Mouse (Mus musculus): ENCODE results near the gene Zfp956.
A peak's percentile ranks its signal among the peaks of the same experiment; 100 is the strongest.

Zfp956 gene

GRCm38 (mm10) chr6:47953191-47953726 lies at the start of gene Zfp956:
Zfp956 (plus strand) TSS chr6:47953390.
- peak; percentile 93 for DNase-seq (ENCODE audit: low spot score)

- DNase-seq (ENCODE audit: low spot score), result no peak
These were observed 49.6 kb upstream of the Zfp956 start for GRCm38 (mm10) chr6:47903587-47903986.

DNA sequence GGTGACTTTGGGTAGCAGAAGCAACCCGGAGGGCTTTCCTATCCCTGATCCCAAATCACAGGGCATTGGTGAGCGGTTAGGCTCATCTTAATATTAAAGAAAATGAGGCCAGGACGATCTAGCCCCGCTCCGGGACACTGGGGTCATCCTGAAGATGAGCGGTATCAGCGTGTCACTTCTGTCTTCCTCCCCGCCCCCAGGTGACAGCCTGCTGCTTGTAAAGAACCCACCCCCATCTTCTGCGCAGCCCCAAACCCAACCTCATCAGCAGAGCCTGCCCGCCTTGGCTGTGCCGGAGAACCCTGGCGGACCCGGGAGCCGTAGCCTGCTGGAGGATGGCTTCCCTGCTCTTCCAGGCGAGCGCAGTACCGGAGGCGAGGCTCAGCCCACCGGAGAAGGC lies 48.8 kb upstream of the Zfp956 start:
- DNase-seq (ENCODE audit: low spot score), result no peak

DNA sequence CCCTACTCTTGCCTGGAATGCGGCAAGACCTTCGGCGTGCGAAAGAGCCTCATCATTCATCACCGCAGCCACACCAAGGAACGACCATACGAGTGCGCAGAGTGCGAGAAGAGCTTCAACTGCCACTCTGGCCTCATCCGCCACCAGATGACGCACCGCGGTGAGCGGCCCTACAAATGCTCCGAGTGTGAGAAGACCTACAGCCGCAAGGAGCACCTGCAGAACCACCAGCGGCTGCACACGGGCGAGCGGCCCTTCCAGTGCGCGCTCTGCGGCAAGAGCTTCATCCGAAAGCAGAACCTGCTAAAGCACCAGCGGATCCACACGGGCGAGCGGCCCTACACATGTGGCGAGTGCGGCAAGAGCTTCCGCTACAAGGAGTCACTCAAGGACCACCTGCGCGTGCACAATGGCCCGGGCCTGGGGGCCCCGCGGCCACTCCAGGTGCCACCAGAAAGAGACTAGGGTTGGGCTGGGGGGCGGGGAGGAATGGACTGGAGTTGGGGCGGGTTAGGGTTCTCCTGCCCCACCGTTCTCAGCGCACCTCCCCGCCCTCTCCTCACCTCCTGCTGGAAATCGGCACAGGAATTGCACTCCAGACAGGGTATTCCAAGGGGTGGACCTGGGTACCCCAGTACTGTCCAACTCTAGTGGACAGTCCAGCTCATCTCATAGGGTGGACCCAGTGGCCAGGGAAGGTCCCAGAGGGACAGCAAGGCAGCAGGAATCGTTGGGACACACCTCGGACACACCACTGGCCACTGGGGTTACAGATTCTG lies 48.1 kb upstream of the Zfp956 start:
- DNase-seq (ENCODE audit: low spot score), result no peak

- no peak for DNase-seq (ENCODE audit: low spot score)
These were observed 46.9 kb upstream of the Zfp956 start for GRCm38 (mm10) chr6:47906326-47906725.

GRCm38 (mm10) chr6:47909007-47909406 lies 44.2 kb upstream of the Zfp956 start:
- no peak for DNase-seq (ENCODE audit: low spot score)

DNA sequence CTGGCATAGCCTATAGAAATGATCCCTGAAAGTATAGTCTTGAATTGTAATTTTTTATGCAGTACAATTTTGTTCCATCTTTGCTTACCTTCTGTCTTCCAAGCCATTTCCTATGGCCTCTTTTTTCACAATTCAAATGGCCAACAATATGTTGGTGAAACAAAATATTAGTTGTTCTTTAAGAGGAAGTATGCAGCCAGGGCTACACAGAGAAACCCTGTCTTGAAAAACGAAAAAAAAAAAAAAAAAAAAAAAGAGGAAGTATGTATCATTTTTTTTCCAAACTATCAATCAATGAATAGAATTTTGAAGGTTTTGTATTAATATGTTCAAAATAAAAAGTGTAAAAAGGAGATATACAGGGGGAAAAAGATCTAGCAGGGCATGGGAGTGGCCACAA lies 41.5 kb upstream of the Zfp956 start:
- DNase-seq (ENCODE audit: low spot score), result no peak

- no peak for DNase-seq (ENCODE audit: low spot score)
These were observed 40.2 kb upstream of the Zfp956 start for GRCm38 (mm10) chr6:47912991-47913390.

- DNase-seq (ENCODE audit: low spot score), result no peak
These were observed 36.1 kb upstream of the Zfp956 start for GRCm38 (mm10) chr6:47917051-47917450.

GRCm38 (mm10) chr6:47918768-47919274 lies 34.4 kb upstream of the Zfp956 start:
- peak; percentile 33 for DNase-seq (ENCODE audit: low spot score)

GRCm38 (mm10) chr6:47919646-47920446 lies 33.3 kb upstream of the Zfp956 start:
- peak; percentile 18 for DNase-seq (ENCODE audit: low spot score)

DNA sequence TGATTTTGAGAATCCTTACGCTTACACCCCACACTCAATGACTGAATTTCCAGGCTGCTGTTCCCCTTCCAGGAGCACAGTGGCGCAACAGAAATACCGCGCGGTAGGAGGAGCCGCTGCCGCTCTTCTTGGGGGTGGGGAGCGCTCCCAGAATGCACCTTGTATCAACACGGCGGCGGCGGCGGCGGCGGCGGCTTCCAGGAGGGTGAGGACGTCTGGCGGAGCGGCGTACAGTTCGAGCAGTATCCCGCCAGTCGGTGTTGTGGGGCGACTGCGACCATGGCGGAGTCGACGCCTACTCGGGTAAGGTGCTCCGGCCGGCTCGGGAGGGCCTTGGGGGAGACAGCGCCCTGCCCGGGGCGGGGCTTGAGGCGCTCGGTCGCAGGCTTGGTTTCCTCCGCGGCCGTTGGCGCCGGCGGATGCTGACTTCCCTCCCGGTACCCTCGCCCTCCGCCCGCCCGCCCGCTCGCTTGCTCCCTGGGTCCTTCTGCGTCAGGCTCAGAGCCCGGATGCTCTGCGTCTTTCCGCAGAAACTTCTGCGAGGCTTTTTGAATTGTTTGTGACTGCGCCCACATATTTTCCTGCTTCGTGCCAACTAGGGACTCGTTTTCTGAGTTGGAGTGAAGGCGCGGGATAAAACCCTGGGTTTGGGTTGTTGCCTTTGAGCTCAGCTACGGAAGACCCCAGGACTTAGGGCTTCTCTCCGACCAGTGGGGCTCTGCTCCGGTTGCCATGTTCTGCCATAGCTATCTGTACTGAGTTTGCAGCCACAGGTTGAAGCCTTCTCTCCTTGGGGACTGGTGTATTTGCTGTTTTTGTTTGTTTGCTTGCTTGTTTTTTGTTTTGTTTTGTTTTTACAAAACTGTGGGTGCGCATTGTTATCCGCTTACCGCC lies 32.5 kb upstream of the Zfp956 start, which contains the start of gene Zfp212:
TSS of gene Zfp212 (plus strand) at position 30 of the 894 bp plus-strand sequence.
- DNase-seq (ENCODE audit: low spot score), result peak; percentile 88

GRCm38 (mm10) chr6:47942461-47942860 lies 10.7 kb upstream of the Zfp956 start:
- no peak for DNase-seq (ENCODE audit: low spot score)

DNA sequence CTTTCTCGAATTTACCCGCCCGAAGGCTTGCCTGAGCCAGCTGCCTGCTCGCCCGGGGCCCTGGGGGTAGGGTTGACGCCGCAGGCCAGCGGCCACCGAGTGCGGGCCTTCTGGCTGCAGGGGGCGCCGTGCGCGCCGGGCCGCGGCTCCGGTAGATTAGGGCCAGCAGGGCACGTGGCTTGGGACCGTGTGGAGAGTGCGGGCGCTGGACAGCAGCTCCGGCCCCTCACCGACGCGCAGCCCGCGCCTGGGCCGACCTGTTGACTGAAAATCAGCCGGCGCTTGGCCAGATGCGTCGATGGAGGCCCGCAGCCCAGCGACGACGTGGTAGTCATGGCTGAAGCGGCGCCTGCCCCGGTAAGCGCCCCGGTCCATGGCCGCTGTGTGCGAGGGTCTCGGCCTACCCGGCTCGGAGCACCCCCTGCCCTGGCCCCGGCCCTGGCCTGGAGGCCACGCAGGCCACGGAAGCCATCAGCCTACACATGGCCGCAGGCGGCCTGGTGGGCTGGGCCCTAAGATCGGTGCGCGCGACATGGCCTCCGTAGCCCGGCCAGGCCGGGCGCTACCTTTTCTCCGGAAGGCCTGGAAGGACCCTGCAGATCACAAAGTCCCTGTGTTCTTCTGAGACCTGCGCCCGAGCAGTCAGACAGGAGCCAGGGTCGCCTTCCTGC lies 10.0 kb upstream of the Zfp956 start:
- DNase-seq (ENCODE audit: low spot score), result no peak

DNA sequence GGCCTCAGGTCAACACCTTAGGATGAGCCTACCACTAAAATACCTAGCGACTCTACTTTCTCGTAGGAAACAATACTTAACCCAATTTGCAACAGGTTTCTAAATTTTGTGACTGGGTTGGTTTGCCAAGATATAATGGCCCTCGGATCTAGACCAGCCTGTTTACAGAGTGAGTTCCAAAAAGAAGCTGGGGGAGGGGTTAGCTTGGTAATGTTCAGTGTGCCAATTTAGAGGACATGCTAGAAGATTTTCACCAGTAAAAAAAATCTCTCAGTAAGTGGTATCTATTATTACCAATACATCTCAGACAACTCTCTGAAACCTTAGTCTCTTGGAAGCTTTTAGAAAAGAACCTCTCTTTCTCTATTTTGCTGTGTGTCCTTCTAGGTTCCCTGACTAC lies 9.5 kb upstream of the Zfp956 start:
- DNase-seq (ENCODE audit: low spot score), result no peak

DNA sequence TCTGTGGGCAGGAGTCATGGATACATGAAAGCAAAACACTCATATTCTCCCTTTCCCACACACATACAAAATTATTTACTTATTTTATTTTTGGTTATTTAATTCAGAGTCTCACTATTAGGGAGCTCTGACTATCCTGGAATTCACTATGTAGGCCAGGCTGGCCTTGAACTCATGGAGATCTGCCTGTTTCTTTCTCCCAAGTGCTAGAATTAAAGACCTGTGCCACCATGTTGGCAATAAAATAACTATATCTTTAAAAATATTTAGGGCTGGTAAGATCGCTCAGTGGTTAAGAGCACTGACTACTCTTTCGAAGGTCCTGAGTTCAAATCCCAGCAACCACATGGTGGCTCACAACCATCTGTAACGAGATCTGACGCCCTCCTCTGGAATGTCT lies 5.8 kb upstream of the Zfp956 start:
- DNase-seq (ENCODE audit: low spot score), result no peak

- DNase-seq (ENCODE audit: low spot score), result no peak
These were observed 1.2 kb downstream of the Zfp956 start for GRCm38 (mm10) chr6:47954425-47954824.

- no peak for DNase-seq (ENCODE audit: low spot score)
These were observed 4.6 kb downstream of the Zfp956 start for GRCm38 (mm10) chr6:47957816-47958215.

- no peak for DNase-seq (ENCODE audit: low spot score)
These were observed 7.7 kb downstream of the Zfp956 start for GRCm38 (mm10) chr6:47960685-47961421.

GRCm38 (mm10) chr6:47963051-47963450 lies 9.9 kb downstream of the Zfp956 start:
- peak; percentile 88 for DNase-seq (ENCODE audit: low spot score)
